Mouse (Mus musculus) heart, embryonic 16.5 days (tissue): ENCODE results near the gene Rbfox1. TPM values are rescaled to one million over a fixed set of nuclear protein-coding genes. Genes with fewer than 3 reads are reported as not detected.

Experiments
- ATAC-seq: fragments of 200-750 bp; cut with Nextera tagmentation; replicated peaks from 2 replicates; pipeline ENCODE4 v1.8.0; 2017; ENCODE audit warnings: moderate number of reproducible peaks; ENCODE audit not compliant: insufficient read depth, low FRiP score; ENCODE audit errors: extremely low read depth
- H3K27ac ChIP-seq: fragments of 300-500 bp; sonication (generic); 2 replicates; pipeline ENCODE4 v1.5.1; 2014; ENCODE audit warnings: mild to moderate bottlenecking, low read length, control low read depth, moderate library complexity
- H3K27me3 ChIP-seq: fragments of 300-500 bp; sonication (generic); 2 replicates; pipeline ENCODE4 v1.6.1; 2014; ENCODE audit warnings: low read length, mixed read lengths; ENCODE audit not compliant: control insufficient read depth, insufficient read depth
- H3K36me3 ChIP-seq: fragments of 300-500 bp; sonication (generic); 2 replicates; pipeline ENCODE4 v1.6.1; 2014; ENCODE audit not compliant: control insufficient read depth, insufficient read depth
- H3K4me1 ChIP-seq: fragments of 300-500 bp; sonication (generic); 2 replicates; pipeline ENCODE4 v1.6.1; 2014; ENCODE audit warnings: low read length, mixed read lengths; ENCODE audit not compliant: control insufficient read depth, insufficient read depth
- H3K4me2 ChIP-seq: fragments of 300-500 bp; sonication (generic); 2 replicates; pipeline ENCODE4 v1.6.1; 2014; ENCODE audit warnings: low read depth, mild to moderate bottlenecking, control low read depth, low read length
- H3K4me3 ChIP-seq: fragments of 300-500 bp; sonication (generic); 2 replicates; pipeline ENCODE4 v1.5.1; 2014; ENCODE audit warnings: mild to moderate bottlenecking, control low read depth, low read length
- H3K9ac ChIP-seq: fragments of 300-500 bp; sonication (generic); 2 replicates; pipeline ENCODE4 v1.6.1; 2014; ENCODE audit warnings: low read length, control low read depth
- H3K9me3 ChIP-seq: fragments of 300-500 bp; sonication (generic); replicated peaks from 2 replicates; pipeline ENCODE4 v1.6.1; 2016; ENCODE audit warnings: low read length; ENCODE audit not compliant: control insufficient read depth
- WGBS: fragments of 180-500 bp; shearing (Covaris S2); extraction: QIAGEN DNeasy Blood & Tissue Kit; methylation state at CpG from one replicate; pipeline ENCODE4 v1.1.7; 2014; 5-methylcytosine and 5-hydroxymethylcytosine counted together
- polyA plus RNA-seq: library from polyadenylated mRNA; unstranded; fragments of >200 nt; fragmentation: Nextera tagmentation; extraction: Ambion mirVana; gene quantifications from 2 replicates; pipeline ENCODE4 v1.2.1, GENCODE M21; 2015

The Rbfox1 gene
- polyA plus RNA-seq, 1 experiment from 2014 or later: 5.9 TPM

DNA sequence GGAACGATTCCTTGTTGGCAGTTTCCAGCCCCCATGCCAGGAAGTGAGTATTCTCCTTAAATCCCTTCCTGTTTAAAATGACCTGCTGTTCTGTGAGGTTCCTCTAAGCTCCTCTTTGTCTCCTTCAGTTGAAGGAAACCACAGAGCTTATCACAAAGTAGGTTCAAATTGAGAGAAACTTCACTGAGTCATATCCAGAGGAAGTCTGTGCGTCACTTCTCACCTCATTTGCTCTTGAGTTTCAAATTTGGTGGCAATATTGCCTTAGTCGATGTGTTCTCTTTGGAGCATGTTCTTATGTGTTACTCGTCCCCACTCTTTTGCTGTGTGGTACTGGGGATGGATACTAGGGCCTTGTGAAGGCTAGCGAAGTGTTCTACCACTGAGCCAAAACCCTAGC, 243.2 kb downstream of the Rbfox1 start:
- H3K4me2 ChIP-seq: no peak overlapping the region
- H3K27me3 ChIP-seq: no peaks in the 10 kb centered on the region
- no peak overlapping the region for H3K4me3 ChIP-seq
- H3K4me1 ChIP-seq: no peaks in the 10 kb centered on the region
- H3K36me3 ChIP-seq: no peaks in the 10 kb centered on the region
- H3K9me3 ChIP-seq: no peaks in the 10 kb centered on the region
- ATAC-seq: no peak
- 62% methylated on average over 5 of the region's 5 CpGs for WGBS
- no peak overlapping the region for H3K27ac ChIP-seq
- no peak overlapping the region for H3K9ac ChIP-seq

DNA sequence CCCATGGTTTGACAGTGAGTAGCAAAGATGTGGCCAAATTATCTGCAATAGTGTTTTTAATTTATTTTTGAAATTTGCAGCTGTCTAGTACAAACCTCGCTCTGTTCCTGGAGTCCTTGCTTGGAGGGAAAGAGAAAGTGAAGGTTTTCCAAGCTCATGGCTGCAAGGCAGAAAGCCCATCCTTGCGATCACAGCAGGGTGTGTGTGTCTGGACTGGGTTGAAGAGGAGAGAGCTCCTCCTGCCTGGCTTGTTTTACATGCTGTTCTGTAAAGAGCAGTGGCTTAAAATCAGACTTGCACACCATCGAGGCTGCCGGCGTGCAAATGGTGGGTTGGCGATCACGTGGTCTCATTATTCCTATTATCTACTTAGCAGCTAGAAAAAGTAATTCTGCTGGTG, 249.9 kb downstream of the Rbfox1 start:
- Histone ChIP-seq H3K4me2 (no peak overlapping the region), H3K4me1 (no peaks in the 10 kb centered on the region), H3K4me3 (no peak overlapping the region), H3K27me3 (no peaks in the 10 kb centered on the region), H3K27ac (no peak overlapping the region), H3K9me3 (no peaks in the 10 kb centered on the region), H3K36me3 (no peaks in the 10 kb centered on the region), H3K9ac (no peak overlapping the region)
- 77% methylated on average over 7 of the region's 7 CpGs for WGBS
- ATAC-seq: no peak

DNA sequence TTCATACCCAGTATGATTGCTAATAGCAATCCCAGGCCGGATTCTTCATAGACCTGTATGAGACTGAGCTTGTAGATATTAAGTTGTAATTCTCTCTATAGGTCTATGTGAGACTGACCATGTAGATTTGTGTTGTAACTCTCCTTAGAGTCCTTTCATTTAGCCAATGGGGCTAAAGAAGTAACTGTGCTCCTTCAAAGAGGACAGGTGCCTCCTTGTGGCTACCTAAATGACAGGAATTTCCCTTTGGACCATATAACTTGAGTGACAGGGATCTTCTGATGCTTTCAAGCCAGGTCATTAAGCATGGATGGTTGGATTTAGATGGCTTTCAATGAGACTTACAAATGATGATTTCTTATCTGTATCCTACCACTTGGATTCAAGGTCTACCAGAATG, 254.3 kb downstream of the Rbfox1 start:
- no peak overlapping the region for H3K27ac ChIP-seq
- WGBS: 88% methylated on average over 1 of the region's 1 CpGs
- no peaks in the 10 kb centered on the region for H3K4me1 ChIP-seq
- no peak for ATAC-seq
- H3K4me3 ChIP-seq: no peak overlapping the region
- no peaks in the 10 kb centered on the region for H3K9me3 ChIP-seq
- no peaks in the 10 kb centered on the region for H3K27me3 ChIP-seq
- H3K36me3 ChIP-seq: no peaks in the 10 kb centered on the region
- H3K4me2 ChIP-seq: no peak overlapping the region
- H3K9ac ChIP-seq: no peak overlapping the region

DNA sequence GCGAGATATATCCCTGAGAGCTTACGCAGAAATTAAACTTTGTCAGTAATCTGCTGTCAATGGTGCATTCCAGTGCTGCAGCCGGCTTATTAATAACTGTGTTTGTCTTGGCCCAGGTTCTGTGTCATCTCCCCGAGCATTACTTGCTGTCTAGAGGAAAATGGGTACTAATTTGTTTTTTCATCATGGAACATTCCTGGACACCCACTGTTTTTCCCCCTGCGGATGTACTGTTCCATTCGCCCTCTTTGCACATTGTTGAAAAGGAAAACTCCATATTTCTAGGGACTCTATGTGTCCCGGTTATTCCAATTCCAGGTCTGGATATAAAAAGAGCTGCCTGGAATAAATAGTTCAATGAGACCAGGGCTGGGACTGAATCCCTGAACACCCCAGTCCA, 262.8 kb downstream of the Rbfox1 start:
- no peak overlapping the region for H3K27ac ChIP-seq
- WGBS: 66% methylated on average over 7 of the region's 7 CpGs

DNA sequence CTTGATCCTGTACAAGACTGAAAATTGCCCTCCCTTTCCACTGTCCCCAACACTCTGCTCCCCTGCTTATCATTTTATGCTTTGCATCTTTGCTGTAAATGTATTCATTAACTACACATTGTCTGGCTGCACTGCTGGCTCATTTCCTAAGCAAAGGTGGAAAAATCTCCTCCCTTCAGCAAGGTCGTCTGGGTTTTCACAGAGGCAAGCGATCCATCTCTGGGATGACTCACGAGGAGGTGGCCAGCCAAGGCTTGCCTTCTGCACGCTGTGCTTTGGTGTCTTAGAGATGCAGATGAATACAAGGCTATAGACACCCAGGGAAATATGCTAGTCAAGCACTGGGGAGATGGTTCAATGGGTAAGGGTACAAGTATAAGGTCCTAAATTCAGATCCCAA, 264.2 kb downstream of the Rbfox1 start:
- Histone ChIP-seq H3K4me1 (no peaks in the 10 kb centered on the region), H3K4me3 (no peak overlapping the region), H3K27ac (no peak overlapping the region), H3K36me3 (no peaks in the 10 kb centered on the region), H3K4me2 (no peak overlapping the region), H3K9ac (no peak overlapping the region), H3K27me3 (no peaks in the 10 kb centered on the region), H3K9me3 (no peaks in the 10 kb centered on the region)
- no peak for ATAC-seq
- WGBS: 58% methylated on average over 4 of the region's 4 CpGs

More for the DNA sequence above, 262.8 kb downstream of the Rbfox1 start:
- Histone ChIP-seq H3K9ac (no peak overlapping the region), H3K4me2 (no peak overlapping the region), H3K27me3 (no peaks in the 10 kb centered on the region), H3K4me3 (no peak overlapping the region), H3K4me1 (no peaks in the 10 kb centered on the region), H3K9me3 (no peaks in the 10 kb centered on the region), H3K36me3 (no peaks in the 10 kb centered on the region)
- no peak for ATAC-seq

DNA sequence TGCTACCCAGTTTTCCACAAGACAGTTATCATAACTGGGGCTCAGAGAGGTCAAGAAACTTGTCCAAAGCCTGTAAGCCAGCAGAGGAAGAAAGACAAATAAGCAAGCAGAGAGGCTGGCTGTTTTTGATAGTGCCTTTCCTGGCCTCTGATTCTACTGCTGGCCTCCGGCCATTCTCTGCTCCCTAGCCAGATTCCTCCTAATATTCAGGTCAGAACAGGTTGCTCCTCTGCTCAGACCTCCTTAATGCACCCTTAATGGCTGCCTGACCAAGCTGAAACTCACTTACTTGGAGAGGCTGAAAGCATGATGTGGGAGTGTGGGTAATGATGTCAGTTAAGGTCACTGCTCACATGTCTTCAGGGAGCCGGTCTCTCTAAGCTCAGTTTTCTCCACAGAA, 270.4 kb downstream of the Rbfox1 start:
- Histone ChIP-seq H3K9me3 (no peaks in the 10 kb centered on the region), H3K9ac (no peak overlapping the region), H3K27me3 (no peaks in the 10 kb centered on the region), H3K4me3 (no peak overlapping the region), H3K4me1 (no peaks in the 10 kb centered on the region), H3K27ac (no peak overlapping the region), H3K36me3 (no peaks in the 10 kb centered on the region), H3K4me2 (no peak overlapping the region)
- 70% methylated on average over 2 of the region's 2 CpGs for WGBS
- ATAC-seq: no peak

DNA sequence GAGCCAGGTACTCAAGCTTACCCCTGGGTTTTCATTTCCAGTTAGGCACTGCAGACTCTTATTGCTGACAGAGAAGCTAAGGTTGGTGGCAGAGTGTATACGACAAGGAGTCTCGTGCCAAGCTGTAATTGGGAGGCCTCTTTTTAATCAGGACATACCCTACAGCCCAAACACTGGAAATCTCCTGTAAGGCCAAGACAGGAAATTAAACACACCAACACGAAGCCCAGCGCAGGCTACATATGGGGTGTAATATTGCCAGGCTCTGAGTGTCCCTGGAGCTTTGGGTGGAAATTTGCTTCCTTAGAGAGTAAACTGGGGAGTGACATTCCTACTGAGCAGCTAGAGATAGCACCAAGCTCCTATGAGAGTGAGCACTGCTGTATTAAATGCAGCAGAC, 279.3 kb downstream of the Rbfox1 start:
- no peak for ATAC-seq
- H3K27ac ChIP-seq: no peak overlapping the region
- no peak overlapping the region for H3K9ac ChIP-seq
- 74% methylated on average over 4 of the region's 4 CpGs for WGBS
- no peak overlapping the region for H3K4me2 ChIP-seq
- H3K9me3 ChIP-seq: no peaks in the 10 kb centered on the region
- H3K4me3 ChIP-seq: no peak overlapping the region
- H3K36me3 ChIP-seq: no peaks in the 10 kb centered on the region
- H3K27me3 ChIP-seq: 0 out of 2 replicates have a peak, but pooled peaks cover 2% of the 10 kb centered on the region
- H3K4me1 ChIP-seq: peaks cover 3% of the 10 kb centered on the region; the same call in 1 of the 2 replicates

DNA sequence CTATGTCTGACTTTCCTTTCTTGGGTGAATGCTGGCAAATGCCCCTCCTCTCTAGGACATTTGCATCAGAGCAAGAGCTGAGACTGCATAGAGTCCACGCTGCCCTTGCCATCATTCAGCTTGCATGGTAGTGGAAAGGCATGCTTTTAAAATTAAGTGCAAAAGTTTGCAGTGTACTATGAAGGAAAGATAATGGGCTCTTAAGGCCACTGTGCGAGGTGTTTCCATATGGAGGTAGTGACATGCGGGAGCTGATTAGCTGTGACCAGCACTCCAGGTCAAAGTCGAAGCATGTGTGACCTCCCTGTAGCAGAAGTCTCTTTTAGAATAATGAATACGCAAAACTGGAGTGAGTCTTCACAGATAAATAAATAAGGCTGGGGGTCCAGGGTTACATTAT, 284.2 kb downstream of the Rbfox1 start:
- Histone ChIP-seq H3K4me2 (no peak overlapping the region), H3K4me1 (peaks cover 6% of the 10 kb centered on the region; the same call in 1 of the 2 replicates), H3K27ac (no peak overlapping the region), H3K4me3 (no peak overlapping the region), H3K27me3 (peaks cover 2% of the 10 kb centered on the region; the same call in 1 of the 2 replicates), H3K9me3 (no peaks in the 10 kb centered on the region), H3K9ac (no peak overlapping the region), H3K36me3 (no peaks in the 10 kb centered on the region)
- WGBS: 36% methylated on average over 5 of the region's 5 CpGs
- no peak; the same call in 1 of the 2 replicates for ATAC-seq

DNA sequence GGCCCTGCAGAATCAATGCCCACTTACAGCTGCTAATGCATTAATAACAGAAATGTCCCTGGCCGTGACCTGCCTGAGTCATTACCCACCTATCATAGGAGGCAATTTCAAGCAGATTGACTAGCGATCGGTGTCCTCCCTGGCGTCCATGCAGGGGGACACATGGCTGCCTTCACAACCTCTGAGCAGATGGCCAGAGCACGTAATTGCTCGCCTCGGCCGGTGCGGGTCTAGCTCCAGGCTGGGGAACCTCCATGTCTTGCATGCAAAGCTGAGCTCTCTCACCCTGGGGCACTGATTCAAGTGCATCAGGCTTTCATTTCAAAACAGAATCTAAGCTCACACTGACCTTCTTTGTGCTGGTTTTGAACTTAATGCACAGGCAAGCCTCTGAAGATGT, 295.7 kb downstream of the Rbfox1 start:
- no peaks in the 10 kb centered on the region for H3K4me1 ChIP-seq
- no peak overlapping the region for H3K9ac ChIP-seq
- no peak overlapping the region for H3K27ac ChIP-seq
- H3K4me3 ChIP-seq: no peak overlapping the region
- H3K4me2 ChIP-seq: no peak overlapping the region
- no peak for ATAC-seq
- H3K27me3 ChIP-seq: no peaks in the 10 kb centered on the region
- 85% methylated on average over 9 of the region's 9 CpGs for WGBS
- H3K9me3 ChIP-seq: no peaks in the 10 kb centered on the region
- no peaks in the 10 kb centered on the region for H3K36me3 ChIP-seq

DNA sequence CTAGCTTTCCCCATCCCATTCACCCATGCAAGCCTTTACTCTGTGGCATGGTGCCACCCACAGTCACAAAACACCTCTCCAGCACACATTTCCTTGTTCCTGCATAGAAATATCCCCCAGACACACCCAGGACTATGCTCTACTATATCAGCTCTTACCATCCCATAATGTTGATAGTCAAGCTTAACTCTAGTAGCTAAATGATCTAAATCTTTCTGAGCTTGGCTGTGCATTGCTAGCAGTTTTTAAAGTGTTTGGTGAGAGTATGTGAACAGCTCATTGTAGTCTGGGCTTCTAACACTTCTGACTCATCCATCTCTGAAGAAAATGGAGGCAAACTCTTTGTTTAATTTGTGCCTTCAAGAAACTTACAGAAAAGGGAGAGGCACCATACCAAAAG, 297.2 kb downstream of the Rbfox1 start:
- H3K4me3 ChIP-seq: no peak overlapping the region
- H3K9me3 ChIP-seq: no peaks in the 10 kb centered on the region
- H3K4me2 ChIP-seq: no peak overlapping the region
- no peaks in the 10 kb centered on the region for H3K36me3 ChIP-seq
- no peak overlapping the region for H3K27ac ChIP-seq
- H3K4me1 ChIP-seq: no peaks in the 10 kb centered on the region
- H3K27me3 ChIP-seq: no peaks in the 10 kb centered on the region
- no peak for ATAC-seq
- no peak overlapping the region for H3K9ac ChIP-seq
